Mouse (Mus musculus): Measurements from ENCODE around the gene Trim40.

GRCm38 (mm10) chr17:36856236-36856635, 33.7 kb downstream of the Trim40 start:
- TF ChIP-seq CTCF (IDR thresholded peaks at IDR 0.05; ENCODE audit: borderline replicate concordance, insufficient read depth, low read depth, low read length) (no peak), POLR2A (IDR thresholded peaks at IDR 0.05; ENCODE audit: borderline replicate concordance, insufficient read depth, low read length) (no peak)
